Mouse (Mus musculus) lung, adult 2 months (tissue): ENCODE measurements around the gene Rab26.

ENCODE experiments used
- CTCF ChIP-seq: fragments of 200-500 bp; IDR thresholded peaks from 2 replicates; pipeline ENCODE4 v1.5.1; 2011; ENCODE audit warnings: mild to moderate bottlenecking, low read length, control low read depth; ENCODE audit not compliant: insufficient read depth
- POLR2A ChIP-seq: fragments of 200-500 bp; IDR thresholded peaks from 2 replicates; pipeline ENCODE4 v1.6.1; 2011; ENCODE audit warnings: low read depth, mild to moderate bottlenecking, control low read depth, low read length, borderline replicate concordance; ENCODE audit errors: extremely low read depth

DNA sequence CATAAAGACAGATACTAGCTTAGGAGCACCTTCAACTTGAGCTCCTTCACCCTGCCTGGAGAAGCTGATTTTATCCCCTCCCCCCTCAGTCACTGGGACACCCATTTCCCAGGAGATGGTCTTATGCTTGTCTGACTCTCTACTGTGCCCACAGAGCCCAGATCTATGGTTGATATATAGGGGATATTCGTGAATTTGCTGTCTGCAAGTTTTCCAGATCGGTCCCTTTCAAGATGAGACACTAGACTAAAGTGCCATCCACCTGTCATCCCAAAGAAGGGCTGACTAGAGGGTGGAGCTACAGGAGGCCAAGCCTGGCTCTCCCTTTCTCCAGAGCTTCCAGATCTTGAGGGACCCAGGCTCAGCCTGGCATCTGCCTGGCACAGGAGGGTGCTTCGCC lies 2.9 kb downstream of the Rab26 start:
- TF ChIP-seq CTCF, result no peak
- TF ChIP-seq POLR2A, result no peak
